24 mouse cellular contexts compared by ENCODE assay signal in the genomic region with DNA sequence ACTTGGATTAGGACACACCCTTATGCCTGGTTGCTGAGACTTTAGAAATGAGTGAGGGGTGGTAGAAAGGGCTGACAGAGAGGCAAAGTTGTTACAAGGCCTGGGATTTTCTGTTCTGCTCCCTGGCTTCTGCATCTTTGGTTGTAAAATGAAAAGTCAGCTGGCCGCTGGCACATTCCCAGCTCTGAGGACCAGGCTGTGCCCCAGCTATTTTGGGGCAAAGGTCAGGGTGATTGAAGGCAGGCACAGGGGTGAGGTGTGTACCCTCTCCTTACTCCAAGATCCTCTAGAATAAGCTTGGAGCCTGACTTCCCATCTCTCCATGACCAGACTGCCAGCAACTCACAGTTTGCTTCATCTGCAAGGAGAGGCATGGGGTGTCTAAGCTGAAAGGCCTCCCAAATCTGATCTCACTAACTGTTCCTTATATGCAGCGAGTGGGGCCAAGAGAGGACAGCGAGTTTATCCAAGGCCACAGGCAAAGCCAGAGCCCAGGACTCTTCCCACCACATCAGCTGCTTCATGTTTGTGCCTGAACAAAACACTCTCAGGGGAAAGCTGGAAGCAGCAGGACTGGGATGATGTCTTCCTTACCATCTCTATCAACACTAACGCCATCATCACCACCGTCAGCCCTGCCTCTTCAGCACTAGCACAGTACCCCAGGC. TPM values are rescaled to one million over a fixed set of nuclear protein-coding genes. Genes with fewer than 3 reads are reported as not detected.
DNase-seq lines count a peak whose midpoint lies in the region; ATAC-seq lines count a peak whose summit lies in the region.
"Had no signal": no experiment of that assay in that cellular context is flagged by ENCODE, and none has a peak within 500 bp of the region (broad histone marks: within the 10 kb centered on the region; RNA-seq: fewer than 3 reads in every experiment).

No protein-coding gene starts in this region.

- WGBS in liver, embryonic 12.5 days (ENCODE audit: insufficient replicate concordance) = 69% methylated on average over 5 of the region's 5 CpGs
- 84% methylated on average over 5 of the region's 5 CpGs for WGBS in kidney, embryonic 14.5 days

- intact Hi-C loops in heart, postnatal 14 days (cut with DNase I) = no loop called here
- intact Hi-C loops in left cerebral cortex, postnatal 25 days (cut with DNase I) = no loop called here

- H3K36me3 ChIP-seq in liver, embryonic 12.5 days = no peaks in the 10 kb centered on the region
- H3K36me3 ChIP-seq in kidney, embryonic 14.5 days (ENCODE audit: control insufficient read depth, insufficient read depth, low read length) = no peaks in the 10 kb centered on the region
- H3K36me3 ChIP-seq: embryonic facial prominence, embryonic 10.5 days; G1E; limb, embryonic 10.5 days; liver, embryonic 13.5 days; lung, embryonic 15.5 days; neural tube, embryonic 15.5 days had no signal

- no peak overlapping the region for H3K4me2 ChIP-seq in liver, embryonic 12.5 days
- no peak overlapping the region for H3K4me2 ChIP-seq in kidney, embryonic 14.5 days (replicated peaks; ENCODE audit: low read depth, low read length)
- H3K4me2 ChIP-seq: liver, embryonic 13.5 days; lung, embryonic 15.5 days; neural tube, embryonic 15.5 days had no signal

- no peak overlapping the region for H3K9ac ChIP-seq in liver, embryonic 12.5 days
- no peak overlapping the region for H3K9ac ChIP-seq in kidney, embryonic 14.5 days (ENCODE audit: low read depth, low read length)
- H3K9ac ChIP-seq: liver, embryonic 13.5 days; lung, embryonic 15.5 days; neural tube, embryonic 15.5 days had no signal

- DNase-seq in adrenal gland, adult (ENCODE audit: inconsistent age in 2 of 2, low spot score in 1 of 2) = peak; percentile 39 to 59
- DNase-seq in adrenal gland, postnatal 14 days = no peak
- peak; percentile 48 for DNase-seq in lung, postnatal 10 days
- no peak for DNase-seq in lung, postnatal 25 days (ENCODE audit: low spot score)
- peak; percentile 34 to 35 for DNase-seq in heart, postnatal 14 days
- no peak for DNase-seq in left cerebral cortex, postnatal 25 days (ENCODE audit: low spot score in 2 of 2)
- DNase-seq: cerebellum, adult 18-20 months; cerebellum, postnatal 36 days; kidney, adult 2 months; kidney, postnatal 4 days; layer of hippocampus, postnatal 36 days; liver, embryonic 13.5 days; midbrain, embryonic 14.5 days had no signal

- no peak overlapping the region for H3K4me3 ChIP-seq in liver, embryonic 12.5 days
- no peak overlapping the region for H3K4me3 ChIP-seq in kidney, embryonic 14.5 days (ENCODE audit: low read length)
- H3K4me3 ChIP-seq: embryonic facial prominence, embryonic 10.5 days; limb, embryonic 10.5 days; liver, embryonic 13.5 days; lung, embryonic 15.5 days; myocyte; neural tube, embryonic 15.5 days had no signal

- H3K27ac ChIP-seq in liver, embryonic 12.5 days = no peak overlapping the region
- H3K27ac ChIP-seq in kidney, embryonic 14.5 days (ENCODE audit: low read depth, low read length) = no peak overlapping the region
- H3K27ac ChIP-seq: embryonic facial prominence, embryonic 10.5 days; hindbrain, postnatal 0 days; limb, embryonic 10.5 days; liver, embryonic 13.5 days; lung, embryonic 15.5 days; neural tube, embryonic 15.5 days had no signal

- ATAC-seq in liver, embryonic 12.5 days = no peak
- ATAC-seq in kidney, embryonic 14.5 days (ENCODE audit: low FRiP score, low TSS enrichment) = no peak
- ATAC-seq: CD4-positive, CD25-positive, alpha-beta regulatory T cell, adult 4 months; forebrain, embryonic 14.5 days; hindbrain, postnatal 0 days had no signal

- peaks cover 18% of the 10 kb centered on the region; the same call in 1 of the 2 replicates for H3K4me1 ChIP-seq in liver, embryonic 12.5 days
- H3K4me1 ChIP-seq in kidney, embryonic 14.5 days (ENCODE audit: control insufficient read depth, insufficient read depth, low read length) = peaks cover 11% of the 10 kb centered on the region; the same call in 1 of the 2 replicates

- peaks cover 5% of the 10 kb centered on the region; the same call in 1 of the 2 replicates for H3K27me3 ChIP-seq in liver, embryonic 12.5 days (replicated peaks)
- no peaks in the 10 kb centered on the region for H3K27me3 ChIP-seq in kidney, embryonic 14.5 days (ENCODE audit: control insufficient read depth, insufficient read depth, low read length)
- H3K27me3 ChIP-seq: liver, embryonic 13.5 days; lung, embryonic 15.5 days; neural tube, embryonic 15.5 days had no signal

- no peaks in the 10 kb centered on the region for H3K9me3 ChIP-seq in liver, embryonic 12.5 days (replicated peaks)
- H3K9me3 ChIP-seq in kidney, embryonic 14.5 days (ENCODE audit: control insufficient read depth, low read length) = no peaks in the 10 kb centered on the region
- H3K9me3 ChIP-seq: embryonic facial prominence, embryonic 10.5 days; G1E; limb, embryonic 10.5 days; liver, embryonic 13.5 days; lung, embryonic 15.5 days; neural tube, embryonic 15.5 days had no signal

RNA-seq across cellular contexts. Expression of a gene that starts 29.0 kb away (rescaled TPM):
- total RNA-seq in adrenal gland, postnatal 14 days (2021) = 206 and 280 TPM in 2 replicates
- 10 to 100 TPM; 32.4 to 36.3 TPM for total RNA-seq in heart, postnatal 14 days (2021)
- 10 to 100 TPM; 41.8 to 45.5 TPM for total RNA-seq in left cerebral cortex, postnatal 25 days (2021)
- 0.73 and 0.84 TPM in 2 replicates for polyA plus RNA-seq in liver, embryonic 12.5 days (2016; fragmentation: Nextera tagmentation; extraction: Ambion mirVana)
- polyA plus RNA-seq in kidney, embryonic 14.5 days (2014; fragmentation: Nextera tagmentation; extraction: Ambion mirVana) = 7.0 and 7.1 TPM in 2 replicates

Comparison
In these comparisons a context has a peak if more than half of its experiments do, and no peak if none do; other contexts are left out.
1. DNase-seq: peak in adrenal gland, adult (2 of 2), lung, postnatal 10 days (single experiment) and heart, postnatal 14 days (2 of 2); none in adrenal gland, postnatal 14 days (single experiment), lung, postnatal 25 days (single experiment) and left cerebral cortex, postnatal 25 days (0 of 2).